Mouse (Mus musculus) layer of hippocampus, postnatal 10 days (tissue): ENCODE measurements around the gene 2300009A05Rik. TPM values are rescaled to one million over a fixed set of nuclear protein-coding genes. Genes with fewer than 3 reads are reported as not detected.

Experiments used
- DNase-seq, 2 experiments: peaks; one replicate each; pipeline ENCODE4 v3.0.0; 2021; ENCODE audit warnings: low spot score in 2 of 2
- total RNA-seq, 2 experiments: library from RNA; stranded (reverse); gene quantifications; 2 replicates each; pipeline ENCODE4 v1.2.3; 2021

2300009A05Rik gene
- total RNA-seq, 2 experiments from 2014 or later = 37.2 to 37.5 TPM

DNA sequence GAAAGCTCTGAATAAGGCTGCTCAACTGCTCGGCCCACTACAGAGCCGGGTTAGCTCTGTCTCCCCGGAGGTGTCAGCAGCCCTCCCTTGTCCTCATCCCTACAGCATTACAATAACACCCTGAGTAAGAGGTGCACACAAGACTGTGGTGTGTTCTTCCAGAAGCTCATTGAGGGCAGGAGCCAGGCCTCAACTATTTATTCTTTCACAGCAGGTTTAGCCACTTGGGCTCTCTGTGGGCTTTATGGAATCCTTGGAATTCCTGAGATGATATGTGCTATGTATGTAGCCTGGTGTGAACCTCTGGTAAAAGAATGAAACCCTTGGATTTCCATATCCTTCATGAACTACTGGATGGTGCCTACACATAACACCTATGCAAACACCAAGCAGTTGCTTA is 49.8 kb downstream of the 2300009A05Rik start:
- DNase-seq = no peak

DNA sequence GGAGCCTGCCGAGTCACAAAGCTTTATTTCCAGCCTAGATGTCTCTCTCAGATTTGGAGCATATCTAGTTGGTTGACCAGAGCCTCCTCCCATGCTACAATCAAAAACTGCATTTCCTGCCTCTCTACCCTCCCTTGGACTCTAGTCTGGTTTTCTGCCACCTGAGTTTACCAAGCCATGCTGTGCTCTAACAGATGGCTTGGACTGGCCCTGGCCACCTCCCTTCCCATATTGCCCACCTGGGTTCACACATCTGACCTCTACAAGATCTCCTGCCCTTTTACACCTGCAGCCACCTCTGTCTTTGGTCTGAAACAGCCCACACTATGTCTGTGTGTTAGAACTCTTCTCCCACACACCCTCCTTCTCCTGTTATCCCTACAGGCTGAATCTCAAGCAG is 50.9 kb downstream of the 2300009A05Rik start:
- DNase-seq = no peak

DNA sequence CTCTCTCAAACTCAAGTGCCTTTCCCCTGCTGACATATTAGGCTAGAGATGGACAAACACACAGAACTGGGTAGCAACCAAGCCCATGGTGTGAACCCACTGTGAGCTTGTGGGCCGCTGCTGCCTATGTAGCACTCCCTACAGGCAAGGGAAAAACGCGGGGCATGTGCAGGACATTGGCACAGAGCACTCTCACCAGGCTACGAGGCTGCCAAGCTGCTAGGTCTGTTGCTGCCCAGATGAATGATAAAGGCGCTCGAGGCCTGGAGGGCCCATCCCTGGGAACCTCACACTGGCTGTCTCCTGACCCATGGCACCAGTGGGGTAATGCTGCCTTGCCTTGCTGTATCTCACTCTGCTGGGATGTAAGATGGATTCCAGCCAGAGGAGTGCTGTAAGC is 53.0 kb downstream of the 2300009A05Rik start:
- DNase-seq = no peak

Other genes starting within 250 kb of the 2300009A05Rik start
- 10 to 100 TPM; 34.6 to 36.2 TPM for gene Map2k5, start 21.3 kb downstream of the 2300009A05Rik start, total RNA-seq
- under 1 TPM in 1 of 2 experiments, not detected in 1; 0.22 TPM for gene Iqch, start 203.2 kb upstream of the 2300009A05Rik start, total RNA-seq
- 10 to 100 TPM; 47.9 to 52.6 TPM for gene Aagab, start 203.4 kb upstream of the 2300009A05Rik start, total RNA-seq